Mouse (Mus musculus) urinary bladder, adult 18-20 months (tissue): ENCODE measurements around the gene Zdhhc4.

Source experiments
- DNase-seq, 2 experiments: peaks; one replicate each; pipeline ENCODE4 v3.0.0; 2022; ENCODE audit warnings: low spot score in 2 of 2, mixed read lengths in 2 of 2

Zdhhc4 gene

DNA sequence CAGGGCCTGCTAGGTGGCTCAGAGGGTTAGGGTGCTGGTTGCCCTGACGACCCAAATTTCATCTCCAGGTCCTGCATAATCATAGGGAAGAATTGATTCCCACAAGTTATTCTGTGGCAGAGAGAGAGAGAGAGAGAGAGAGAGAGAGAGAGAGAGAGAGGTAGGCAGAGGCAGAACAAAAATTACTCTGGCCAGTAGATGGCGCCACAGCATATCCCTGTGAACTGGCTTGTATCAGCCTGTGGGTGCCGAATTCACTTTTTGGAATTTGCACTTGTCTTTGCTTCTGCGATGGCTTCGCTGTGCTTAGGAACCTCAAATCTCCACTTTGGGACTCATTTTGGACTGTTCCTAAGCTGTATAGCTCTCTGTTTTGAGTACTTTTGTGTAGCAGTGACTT, 4.8 kb upstream of the Zdhhc4 start:
- DNase-seq, result peak; percentile 35 to 55

- DNase-seq, result no peak
Observed at GRCm38 (mm10) chr5:143317288-143317610, 11.8 kb downstream of the Zdhhc4 start.

DNA sequence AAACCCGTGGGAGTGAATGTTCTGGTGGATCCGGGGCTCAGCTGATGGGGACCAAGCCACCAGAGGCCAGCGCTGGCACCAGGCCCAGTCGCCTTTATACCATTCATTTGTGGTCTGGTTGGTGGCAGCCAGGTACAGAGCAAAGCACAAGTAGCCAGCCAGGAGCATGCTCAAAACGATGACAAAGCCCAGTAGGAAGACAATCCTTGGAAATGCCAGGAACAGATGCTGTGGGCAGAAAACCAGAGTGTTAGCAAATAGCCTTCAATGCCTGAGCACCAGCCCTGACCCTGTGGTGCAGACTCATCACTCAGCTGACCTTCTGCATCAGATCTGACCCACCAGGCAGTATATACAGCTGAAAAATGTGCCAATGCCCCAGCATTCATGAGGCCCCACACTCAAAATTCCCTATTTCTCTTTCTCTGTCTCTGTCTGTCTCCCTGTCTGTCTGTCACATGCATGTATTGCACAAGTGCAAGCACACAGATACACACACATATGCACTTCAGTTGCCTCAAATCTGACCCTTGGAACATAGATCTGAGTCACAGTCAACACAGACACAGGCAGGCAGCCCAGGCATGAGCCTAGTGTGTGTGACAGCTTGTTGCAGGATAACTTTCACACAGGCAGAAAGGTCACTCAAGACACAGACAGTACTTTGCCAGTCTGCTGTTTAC, 12.3 kb downstream of the Zdhhc4 start:
- no peak for DNase-seq

GRCm38 (mm10) chr5:143315514-143315888, 13.6 kb downstream of the Zdhhc4 start:
- no peak for DNase-seq

- peak; percentile 66 to 87 for DNase-seq
Observed at GRCm38 (mm10) chr5:143314730-143315513, 14.1 kb downstream of the Zdhhc4 start, which contains the start of gene E130309D02Rik. TSS of gene E130309D02Rik (minus strand) at chr5:143315360.

DNA sequence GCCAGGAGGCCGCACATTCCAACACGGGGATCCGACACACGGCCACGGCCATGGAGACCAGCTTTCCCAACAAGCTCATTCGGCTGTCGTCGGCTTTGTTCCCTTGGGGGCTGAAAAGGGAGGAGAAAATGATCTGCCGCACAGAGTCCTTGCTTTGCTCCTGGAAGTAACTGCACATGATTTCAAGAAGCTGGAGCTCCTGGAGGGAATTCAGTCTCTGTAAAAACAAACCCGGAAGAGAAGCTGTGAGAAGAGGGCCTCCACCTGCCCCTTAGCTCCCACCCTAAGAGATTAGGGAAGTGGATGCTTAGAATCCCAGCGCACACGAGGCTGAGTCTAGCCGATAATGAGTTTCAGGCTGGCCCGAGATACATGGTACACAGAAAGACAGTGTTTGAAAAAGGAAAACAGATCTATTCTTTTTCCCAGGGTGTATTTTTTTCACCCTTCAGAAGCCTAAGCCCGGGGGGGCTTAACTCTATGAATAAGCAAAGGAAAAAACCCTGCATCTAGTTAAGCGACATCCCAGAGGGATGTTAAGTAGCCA, 14.8 kb downstream of the Zdhhc4 start:
- no peak for DNase-seq

DNA sequence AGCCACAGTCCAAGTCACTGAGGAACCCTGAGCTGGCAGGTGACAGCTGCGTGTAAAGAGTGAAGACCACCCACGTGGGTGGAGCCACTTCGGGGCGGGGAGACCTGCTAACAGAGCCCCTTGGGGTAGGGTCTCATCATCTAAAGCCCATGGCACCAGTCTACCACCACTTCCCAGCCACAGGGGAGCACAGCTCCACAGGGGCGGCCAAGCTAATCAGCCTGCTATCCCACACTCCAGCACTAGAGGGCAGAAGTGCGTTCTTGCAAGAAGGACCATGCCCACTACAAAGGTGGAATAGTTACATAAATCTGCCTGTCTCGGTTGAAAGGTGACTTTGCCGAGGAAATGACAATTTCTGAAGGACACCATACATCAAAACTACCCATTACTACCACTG, 17.2 kb downstream of the Zdhhc4 start:
- peak in 1 of 2 experiments; percentile 47 for DNase-seq

DNA sequence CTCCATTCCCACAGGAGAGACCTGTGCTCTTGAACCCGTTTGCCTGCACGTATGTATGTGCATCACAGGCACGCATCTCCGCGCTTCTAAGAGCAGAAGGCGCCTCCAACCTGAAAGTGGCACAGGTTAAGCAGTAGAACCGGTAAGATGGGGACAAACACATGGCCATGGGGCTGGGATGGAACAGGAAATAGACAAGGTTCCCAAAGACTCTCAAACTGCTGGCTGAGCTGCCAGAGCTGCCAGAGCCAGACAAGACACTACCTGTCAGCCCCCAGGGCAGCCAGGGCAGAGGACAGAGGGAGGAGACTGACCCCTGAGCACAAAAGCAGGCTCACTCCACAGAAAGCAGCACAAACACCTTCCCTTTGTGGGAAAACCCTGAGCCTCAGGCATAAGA, 19.1 kb downstream of the Zdhhc4 start:
- DNase-seq, result no peak

DNA sequence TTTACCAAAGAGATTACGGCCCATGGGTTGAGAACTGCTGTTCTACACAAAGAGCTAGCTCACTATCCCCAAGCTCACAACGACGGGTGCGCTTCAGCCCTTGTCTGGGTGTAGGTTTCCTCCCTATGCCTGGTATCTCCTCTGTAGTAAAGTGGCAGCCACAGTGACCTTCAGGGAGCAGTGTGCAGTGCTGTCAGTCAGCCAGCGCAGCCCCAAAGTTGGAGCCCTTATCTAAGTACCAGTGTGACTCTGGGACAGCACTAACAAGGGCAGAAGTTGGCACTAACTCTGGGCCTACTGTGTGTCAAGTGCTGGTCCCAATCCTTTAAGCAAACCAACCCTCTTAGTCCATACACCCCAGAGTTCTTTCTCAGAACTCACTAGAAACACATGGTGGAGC, 20.2 kb downstream of the Zdhhc4 start:
- DNase-seq, result no peak

DNA sequence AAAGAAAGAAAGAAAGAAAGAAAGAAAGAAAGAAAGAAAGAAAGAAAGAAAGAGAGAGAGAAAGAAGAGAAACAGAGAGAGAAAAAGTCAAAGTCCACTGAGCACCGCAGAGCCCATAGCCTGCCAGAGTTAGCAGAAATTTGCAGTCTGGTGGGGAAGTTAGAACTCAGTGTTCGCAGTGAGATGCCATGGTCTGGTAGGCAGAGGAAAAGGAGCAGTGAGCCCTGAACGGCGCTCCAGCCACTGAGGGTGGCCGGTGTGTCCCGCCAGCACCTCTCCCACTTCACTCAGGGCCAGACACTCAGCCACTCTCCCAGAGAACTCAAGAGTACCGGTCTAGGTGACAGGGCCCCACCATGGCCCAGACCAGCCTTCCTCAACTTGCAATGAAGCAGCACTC, 24.8 kb downstream of the Zdhhc4 start:
- no peak for DNase-seq

DNA sequence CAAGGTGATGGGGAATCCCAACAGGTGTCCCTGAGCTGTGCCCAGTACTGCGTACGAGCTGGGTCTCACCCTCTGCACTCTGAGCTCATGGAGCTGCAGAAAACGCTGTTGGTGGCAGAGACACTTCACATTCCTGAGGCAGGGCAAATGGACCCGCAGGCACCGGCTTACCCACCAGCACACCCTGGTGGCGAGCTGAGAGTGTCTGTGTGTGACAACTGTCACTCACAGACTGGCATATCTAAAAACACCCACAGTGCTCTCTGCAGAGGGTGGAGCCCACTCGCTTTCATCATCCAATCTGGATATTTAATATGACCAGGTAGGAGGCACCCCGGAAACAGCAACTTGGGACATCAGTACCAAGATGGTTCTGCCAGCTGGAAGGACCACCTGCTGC, 27.8 kb downstream of the Zdhhc4 start:
- DNase-seq, result no peak

DNA sequence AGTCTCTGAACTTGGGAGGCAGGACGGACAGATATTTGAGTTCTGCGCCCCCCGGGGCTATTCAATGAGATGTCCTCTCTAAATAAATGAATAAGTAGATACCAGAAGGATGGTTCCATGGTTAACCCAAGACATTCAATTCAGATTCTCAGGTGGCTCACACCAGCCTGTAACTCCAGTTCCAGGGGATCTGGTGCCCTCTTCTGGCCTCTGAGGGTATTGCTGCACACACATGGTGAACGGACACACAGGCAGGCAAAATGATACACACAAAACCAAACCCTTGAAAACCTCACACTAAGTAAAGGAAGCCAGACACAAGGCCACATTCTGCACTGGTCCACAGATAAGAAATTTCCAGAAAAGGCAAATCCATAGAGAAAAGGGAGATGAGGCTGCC, 29.4 kb downstream of the Zdhhc4 start:
- no peak for DNase-seq

DNA sequence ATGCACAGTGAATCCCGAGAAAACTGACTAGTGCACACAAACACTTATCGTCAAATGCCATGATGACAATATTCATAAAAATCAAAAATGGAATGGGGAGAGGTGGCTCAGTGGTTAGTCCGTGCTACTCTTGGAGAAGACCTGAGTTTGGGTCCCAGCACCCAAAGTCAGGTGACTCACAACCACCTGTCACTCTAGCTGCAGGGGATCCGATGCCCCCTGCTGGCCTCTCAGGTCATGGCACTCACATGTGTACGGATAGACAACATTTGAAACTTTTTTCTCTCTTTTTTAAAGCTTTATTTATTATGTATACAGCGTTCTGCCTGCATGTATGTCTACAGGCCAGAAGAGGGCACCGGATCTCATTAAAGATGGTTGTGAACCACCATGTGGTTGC, 30.7 kb downstream of the Zdhhc4 start:
- no peak for DNase-seq

DNA sequence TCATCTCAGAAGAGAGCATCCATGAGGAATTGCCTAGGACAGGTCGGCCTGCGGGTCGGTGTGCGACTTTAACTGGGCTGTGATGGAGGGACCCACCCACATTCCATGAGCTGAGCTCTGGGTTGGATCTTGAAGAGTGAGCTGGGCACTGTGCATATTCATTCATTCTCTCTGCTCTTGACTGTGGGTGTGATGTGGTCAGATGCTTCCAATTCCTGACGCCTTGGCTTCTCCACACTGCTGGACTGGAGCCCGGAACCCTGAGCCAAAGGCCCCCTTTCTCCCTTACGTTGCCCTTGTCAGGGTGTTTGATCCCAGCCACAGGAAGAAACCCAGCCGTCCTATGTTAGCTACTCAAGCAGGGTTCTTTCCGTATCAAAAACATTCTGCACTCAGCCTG, 31.1 kb downstream of the Zdhhc4 start:
- no peak for DNase-seq

GRCm38 (mm10) chr5:143295330-143295729, 33.7 kb downstream of the Zdhhc4 start:
- no peak for DNase-seq

GRCm38 (mm10) chr5:143294862-143295261, 34.2 kb downstream of the Zdhhc4 start:
- no peak for DNase-seq

- no peak for DNase-seq
Observed at GRCm38 (mm10) chr5:143293404-143293803, 35.7 kb downstream of the Zdhhc4 start, which contains the start of gene Zfp853. TSS of gene Zfp853 (minus strand) at chr5:143293623.

GRCm38 (mm10) chr5:143292879-143293278, 36.2 kb downstream of the Zdhhc4 start:
- DNase-seq, result no peak

- DNase-seq, result no peak
Observed at GRCm38 (mm10) chr5:143289299-143289698, 39.8 kb downstream of the Zdhhc4 start.

DNA sequence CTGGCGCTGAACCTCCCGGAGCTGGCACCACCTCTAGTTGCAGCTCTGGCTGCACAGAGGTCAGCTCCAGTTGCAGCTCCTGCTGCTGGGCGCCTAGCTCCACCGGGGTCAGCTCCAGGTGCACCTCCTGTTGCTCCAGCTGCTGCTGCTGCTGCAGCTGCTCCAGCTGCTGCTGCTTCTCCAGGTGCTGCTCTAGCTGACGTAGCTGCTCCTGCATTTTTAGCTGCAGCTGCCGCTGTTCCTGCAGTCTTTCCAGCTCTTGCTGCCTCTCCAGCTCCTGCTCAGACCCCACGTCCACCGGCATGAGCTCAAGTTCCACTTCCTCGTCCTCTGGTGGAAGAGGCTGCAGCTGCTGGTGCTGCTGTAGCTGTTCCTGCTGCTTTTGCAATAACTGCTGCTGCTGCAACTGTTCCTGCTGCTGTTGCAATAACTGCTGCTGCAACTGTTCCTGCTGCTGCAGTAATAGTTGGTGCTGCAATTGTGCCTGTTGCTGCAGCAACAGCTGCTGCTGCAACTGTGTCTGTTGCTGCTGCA, 40.6 kb downstream of the Zdhhc4 start:
- DNase-seq, result no peak

DNA sequence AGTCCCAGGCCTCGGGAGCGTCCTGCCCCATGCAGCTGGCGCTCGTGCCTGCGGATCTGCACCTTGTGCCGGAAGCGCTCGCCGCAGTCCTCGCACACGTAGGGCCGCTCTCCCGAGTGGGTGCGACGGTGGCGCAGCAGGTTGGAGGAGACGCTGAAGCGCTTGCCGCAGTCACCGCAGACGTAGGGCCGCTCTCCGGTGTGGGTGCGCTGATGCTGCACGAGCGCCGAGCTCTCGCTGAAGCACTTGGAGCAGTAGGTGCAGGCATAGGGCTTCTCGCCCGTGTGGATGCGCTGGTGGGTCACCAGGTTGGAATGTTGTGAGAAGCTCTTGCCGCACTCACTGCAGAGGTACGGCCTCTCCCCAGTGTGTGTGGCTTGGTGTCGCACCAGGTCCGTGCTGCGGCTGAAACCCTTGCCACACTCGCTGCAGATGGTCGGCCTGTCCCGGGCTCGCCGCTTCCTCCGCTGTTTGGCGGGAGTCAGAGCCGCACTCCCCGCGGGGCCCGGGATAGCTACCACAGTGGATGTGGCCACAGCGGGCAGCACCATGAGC, 41.2 kb downstream of the Zdhhc4 start:
- DNase-seq, result peak in 1 of 2 experiments; percentile 38

GRCm38 (mm10) chr5:143284762-143285161, 44.3 kb downstream of the Zdhhc4 start:
- no peak for DNase-seq
